7 mouse cellular contexts compared by ENCODE assay signal in genomic region chr7:130519096-130520048, GRCm38 (mm10). TPM values are rescaled to one million over a fixed set of nuclear protein-coding genes. Genes with fewer than 3 reads are reported as not detected.
DNase-seq lines count a peak whose midpoint lies in the region; ATAC-seq lines count a peak whose summit lies in the region.

No protein-coding gene starts in this region.

- peaks cover 8% of the 10 kb centered on the region; the same call in 1 of the 2 replicates for H3K36me3 ChIP-seq in embryonic facial prominence, embryonic 12.5 days
- no peaks in the 10 kb centered on the region for H3K36me3 ChIP-seq in limb, embryonic 11.5 days (ENCODE audit: control insufficient read depth, insufficient read depth, low read length)
- 0 out of 2 replicates have a peak, but pooled peaks cover 5% of the 10 kb centered on the region for H3K36me3 ChIP-seq in midbrain, embryonic 14.5 days (ENCODE audit: control insufficient read depth, insufficient read depth, low read length)

- H3K4me2 ChIP-seq in embryonic facial prominence, embryonic 12.5 days (replicated peaks), result peak overlapping the region; percentile 59
- peak overlapping the region; percentile 65 for H3K4me2 ChIP-seq in limb, embryonic 11.5 days (ENCODE audit: low read depth, severe bottlenecking)
- peak overlapping the region; percentile 77 for H3K4me2 ChIP-seq in midbrain, embryonic 14.5 days (ENCODE audit: low read length)

- H3K9ac ChIP-seq in embryonic facial prominence, embryonic 12.5 days, result peak overlapping the region; percentile 90
- H3K9ac ChIP-seq in limb, embryonic 11.5 days (ENCODE audit: low read length), result peak overlapping the region; percentile 95
- peak overlapping the region; percentile 95 for H3K9ac ChIP-seq in midbrain, embryonic 14.5 days (replicated peaks; ENCODE audit: low read length)

- H3K9me3 ChIP-seq in embryonic facial prominence, embryonic 12.5 days, result no peaks in the 10 kb centered on the region
- no peaks in the 10 kb centered on the region for H3K9me3 ChIP-seq in limb, embryonic 11.5 days (ENCODE audit: control insufficient read depth, low read length)
- no peaks in the 10 kb centered on the region for H3K9me3 ChIP-seq in midbrain, embryonic 14.5 days (ENCODE audit: control insufficient read depth, low read length)

- H3K27me3 ChIP-seq in embryonic facial prominence, embryonic 12.5 days, result no peaks in the 10 kb centered on the region
- no peaks in the 10 kb centered on the region for H3K27me3 ChIP-seq in limb, embryonic 11.5 days (ENCODE audit: control insufficient read depth, insufficient read depth, low read length)
- H3K27me3 ChIP-seq in midbrain, embryonic 14.5 days (ENCODE audit: control insufficient read depth, insufficient read depth, low read length), result no peaks in the 10 kb centered on the region

- H3K4me3 ChIP-seq in embryonic facial prominence, embryonic 12.5 days, result peak overlapping the region; percentile 81
- H3K4me3 ChIP-seq in limb, embryonic 11.5 days (ENCODE audit: low read depth, low read length), result peak overlapping the region; percentile 90
- H3K4me3 ChIP-seq in midbrain, embryonic 14.5 days (replicated peaks; ENCODE audit: low read depth, low read length), result peak overlapping the region; percentile 89

- peak; percentile 99 for DNase-seq in adrenal gland, postnatal 25 days
- peak; percentile 100 for DNase-seq in heart, adult 11 months
- peak; percentile 96 for DNase-seq in kidney, adult 18-20 months
- DNase-seq in limb, embryonic 11.5 days (ENCODE audit: low spot score), result peak; percentile 98
- DNase-seq in midbrain, embryonic 14.5 days, result peak; percentile 100
- peak; percentile 91 to 96 for DNase-seq in spleen, adult 18-20 months

- WGBS in embryonic facial prominence, embryonic 12.5 days, result under 1% methylated on average over 87 of the region's 90 CpGs
- WGBS in limb, embryonic 11.5 days, result under 1% methylated on average over 90 of the region's 90 CpGs
- WGBS in midbrain, embryonic 14.5 days, result under 1% methylated on average over 90 of the region's 90 CpGs

- peak; percentile 95 for ATAC-seq in embryonic facial prominence, embryonic 12.5 days (ENCODE audit: insufficient number of reproducible peaks, insufficient read depth, low FRiP score, low TSS enrichment)
- peak; percentile 94 for ATAC-seq in limb, embryonic 11.5 days (ENCODE audit: insufficient number of reproducible peaks, low FRiP score, low TSS enrichment, low read depth)
- peak; percentile 98 for ATAC-seq in midbrain, embryonic 14.5 days (ENCODE audit: low FRiP score, low TSS enrichment)

- peak overlapping the region; percentile 96 for H3K27ac ChIP-seq in embryonic facial prominence, embryonic 12.5 days
- H3K27ac ChIP-seq in limb, embryonic 11.5 days (replicated peaks; ENCODE audit: low read depth, low read length), result peak overlapping the region; percentile 97
- H3K27ac ChIP-seq in midbrain, embryonic 14.5 days (replicated peaks; ENCODE audit: low read depth, low read length), result peak overlapping the region; percentile 98

- peaks cover 10% of the 10 kb centered on the region for H3K4me1 ChIP-seq in embryonic facial prominence, embryonic 12.5 days
- H3K4me1 ChIP-seq in limb, embryonic 11.5 days (ENCODE audit: control insufficient read depth, insufficient read depth, low read length), result peaks cover 5% of the 10 kb centered on the region; the same call in 1 of the 2 replicates
- peaks cover 16% of the 10 kb centered on the region for H3K4me1 ChIP-seq in midbrain, embryonic 14.5 days (ENCODE audit: control insufficient read depth, insufficient read depth, low read length)

RNA-seq across cellular contexts. Expression of gene Ate1, which starts 0.8 kb away (rescaled TPM):
- total RNA-seq in adrenal gland, postnatal 25 days (2021), result 42.2 and 49.2 TPM in 2 replicates
- polyA plus RNA-seq in embryonic facial prominence, embryonic 12.5 days (2016; fragmentation: Nextera tagmentation; extraction: Ambion mirVana), result 47.9 and 50.4 TPM in 2 replicates
- polyA plus RNA-seq in limb, embryonic 11.5 days (2014; fragmentation: Nextera tagmentation; extraction: Ambion mirVana), result 38.3 and 44.1 TPM in 2 replicates
- polyA plus RNA-seq in midbrain, embryonic 14.5 days (2014; fragmentation: Nextera tagmentation; extraction: Ambion mirVana), result 113 and 122 TPM in 2 replicates

RNA-seq across cellular contexts. Expression of gene Nsmce4a, which starts 53.5 kb away (rescaled TPM):
- total RNA-seq in adrenal gland, postnatal 25 days (2021), result 61.8 and 91.4 TPM in 2 replicates
- polyA plus RNA-seq in embryonic facial prominence, embryonic 12.5 days (2016; fragmentation: Nextera tagmentation; extraction: Ambion mirVana), result 189 and 194 TPM in 2 replicates
- 234 and 240 TPM in 2 replicates for polyA plus RNA-seq in limb, embryonic 11.5 days (2014; fragmentation: Nextera tagmentation; extraction: Ambion mirVana)
- polyA plus RNA-seq in midbrain, embryonic 14.5 days (2014; fragmentation: Nextera tagmentation; extraction: Ambion mirVana), result 99.1 and 114 TPM in 2 replicates

RNA-seq across cellular contexts. Expression of gene Tacc2, which starts 57.9 kb away (rescaled TPM):
- 40.0 and 46.6 TPM in 2 replicates for total RNA-seq in adrenal gland, postnatal 25 days (2021)
- 53.2 and 53.3 TPM in 2 replicates for polyA plus RNA-seq in embryonic facial prominence, embryonic 12.5 days (2016; fragmentation: Nextera tagmentation; extraction: Ambion mirVana)
- 34.7 and 40.0 TPM in 2 replicates for polyA plus RNA-seq in limb, embryonic 11.5 days (2014; fragmentation: Nextera tagmentation; extraction: Ambion mirVana)
- 50.8 and 72.4 TPM in 2 replicates for polyA plus RNA-seq in midbrain, embryonic 14.5 days (2014; fragmentation: Nextera tagmentation; extraction: Ambion mirVana)

Comparison
In these comparisons a context has a peak if more than half of its experiments do, and no peak if none do; other contexts are left out.
1. Peak in every context shown above with its lines: DNase-seq, ATAC-seq, H3K4me3 ChIP-seq and H3K27ac ChIP-seq.